Mouse (Mus musculus): ENCODE results near the gene Frem2.

- TF ChIP-seq CTCF (IDR thresholded peaks at IDR 0.05; ENCODE audit: low read depth) (no peak), EP300 (IDR thresholded peaks at IDR 0.05; ENCODE audit: low read depth) (no peak)
Measured at GRCm38 (mm10) chr3:53629966-53630365, 27.2 kb downstream of the Frem2 start.

Measured in liver, postnatal 0 days (tissue).